Mouse (Mus musculus) small intestine, adult 2 months (tissue): ENCODE measurements around the gene Chd6.

Experiments
- CTCF ChIP-seq: fragments of 200-500 bp; IDR thresholded peaks from 2 replicates; pipeline ENCODE4 v1.5.1; 2012; ENCODE audit warnings: low read depth, mild to moderate bottlenecking, control low read depth, inconsistent platforms, low read length, moderate library complexity, mixed read lengths; ENCODE audit not compliant: insufficient replicate concordance, insufficient read length; ENCODE audit errors: extremely low read depth
- POLR2A ChIP-seq: fragments of 200-500 bp; IDR thresholded peaks from 2 replicates; pipeline ENCODE4 v1.6.1; 2012; ENCODE audit warnings: low read depth, mild to moderate bottlenecking, control low read depth, inconsistent platforms, low read length, moderate library complexity

DNA sequence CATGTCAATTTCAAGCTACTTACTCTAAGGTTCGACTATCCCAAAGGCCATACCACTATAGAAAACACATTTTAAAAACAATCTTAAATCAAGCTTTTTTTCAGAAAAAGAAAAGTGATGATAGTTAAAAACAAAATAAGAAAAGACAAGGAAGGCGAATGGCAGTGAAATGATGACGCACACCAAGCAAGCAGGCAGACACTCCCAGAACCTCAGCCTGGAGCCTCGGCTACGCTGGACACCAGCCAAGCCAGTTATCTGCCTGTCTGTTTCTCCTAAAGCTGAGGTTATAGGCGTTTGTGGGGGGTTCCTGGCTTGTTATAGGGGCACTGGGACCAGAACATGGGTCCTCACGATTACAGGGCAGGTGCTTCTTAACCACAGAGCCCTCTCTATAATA lies 76.5 kb downstream of the Chd6 start:
- TF ChIP-seq POLR2A (no peak), CTCF (no peak)
